Mouse (Mus musculus): ENCODE data around the gene Tmem231.

DNA sequence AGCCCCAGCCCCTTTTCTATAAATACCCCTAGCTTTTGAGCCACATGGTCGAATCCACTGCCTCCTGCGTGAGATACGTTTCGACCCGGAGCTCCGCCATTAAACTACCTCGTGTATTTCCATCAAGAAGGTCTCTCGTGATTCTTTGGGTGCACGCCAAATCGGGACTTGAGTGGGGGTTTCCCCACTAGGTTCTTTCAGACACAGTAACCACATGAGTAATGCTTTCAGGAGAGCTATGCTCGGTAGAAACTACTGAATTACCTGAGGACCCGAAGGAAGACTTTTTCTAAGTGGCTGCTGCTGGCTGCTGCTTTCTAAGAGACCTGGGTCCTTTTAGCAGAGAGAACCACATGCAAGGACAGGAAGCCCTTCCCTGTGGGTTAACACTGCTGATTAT lies 40.5 kb upstream of the Tmem231 start:
- TF ChIP-seq GATA1 (IDR thresholded peaks at IDR 0.05; ENCODE audit: low read length) (no peak), TAL1 (IDR thresholded peaks at IDR 0.05; ENCODE audit: low read length) (no peak)

Measured in erythroblast, embryonic 14.5 days (primary cell).